Mouse (Mus musculus) left cerebral cortex, postnatal 36 days (tissue): ENCODE results near the gene Itpk1. TPM values are rescaled to one million over a fixed set of nuclear protein-coding genes. Genes with fewer than 3 reads are reported as not detected.

Experiments
- DNase-seq, 2 experiments: peaks; one replicate each; pipeline ENCODE4 v3.0.0; 2021 to 2022; ENCODE audit warnings: low spot score in 2 of 2, mixed read lengths in 1 of 2
- intact Hi-C: fragments of 180-260 bp; cut with DNase I; formaldehyde crosslinking; loops from one replicate; pipeline ENCODE4 v1.15.1; 2025
- total RNA-seq, 2 experiments: library from RNA; stranded (reverse); gene quantifications; 2 replicates each; pipeline ENCODE4 v1.2.3; 2021

Gene Itpk1
- total RNA-seq, 2 experiments from 2014 or later = 57.6 to 66.4 TPM

GRCm38 (mm10) chr12:102697381-102697780, 7.3 kb downstream of the Itpk1 start:
- no peak for DNase-seq
- intact Hi-C loops = loop anchor here (5.0 kb wide), 1 partner anchor 45 kb away; no protein-coding TSS in a partner anchor

GRCm38 (mm10) chr12:102696635-102697354, 7.9 kb downstream of the Itpk1 start:
- intact Hi-C loops = loop anchor here (5.0 kb wide), 1 partner anchor 44 kb away; no protein-coding TSS in a partner anchor
- DNase-seq = no peak

GRCm38 (mm10) chr12:102695369-102696239, 9.1 kb downstream of the Itpk1 start:
- intact Hi-C loops = loop anchor here (5.0 kb wide), 1 partner anchor 43 kb away; no protein-coding TSS in a partner anchor
- DNase-seq = peak; percentile 83 to 89

GRCm38 (mm10) chr12:102691761-102692160, 13.0 kb downstream of the Itpk1 start:
- intact Hi-C loops = no loop called here
- no peak for DNase-seq

- no peak for DNase-seq
- intact Hi-C loops = no loop called here
Observed at GRCm38 (mm10) chr12:102691180-102691579, 13.6 kb downstream of the Itpk1 start.

GRCm38 (mm10) chr12:102689773-102690563, 14.8 kb downstream of the Itpk1 start:
- intact Hi-C loops = no loop called here
- DNase-seq = no peak

GRCm38 (mm10) chr12:102686321-102686720, 18.4 kb downstream of the Itpk1 start:
- intact Hi-C loops = no loop called here

GRCm38 (mm10) chr12:102685523-102685931, 19.2 kb downstream of the Itpk1 start:
- intact Hi-C loops = no loop called here

More at GRCm38 (mm10) chr12:102686321-102686720, 18.4 kb downstream of the Itpk1 start:
- no peak for DNase-seq

GRCm38 (mm10) chr12:102684720-102685386, 19.9 kb downstream of the Itpk1 start:
- intact Hi-C loops = no loop called here
- DNase-seq = no peak

More at GRCm38 (mm10) chr12:102685523-102685931, 19.2 kb downstream of the Itpk1 start:
- DNase-seq = no peak

GRCm38 (mm10) chr12:102683979-102684378, 20.8 kb downstream of the Itpk1 start:
- intact Hi-C loops = no loop called here
- no peak for DNase-seq

GRCm38 (mm10) chr12:102683438-102683837, 21.3 kb downstream of the Itpk1 start:
- no peak for DNase-seq
- intact Hi-C loops = no loop called here

- DNase-seq = no peak
- intact Hi-C loops = no loop called here
Observed at GRCm38 (mm10) chr12:102682722-102683299, 21.9 kb downstream of the Itpk1 start.

- intact Hi-C loops = no loop called here
- no peak for DNase-seq
Observed at GRCm38 (mm10) chr12:102682085-102682484, 22.6 kb downstream of the Itpk1 start.

GRCm38 (mm10) chr12:102681590-102681989, 23.1 kb downstream of the Itpk1 start:
- intact Hi-C loops = no loop called here
- no peak for DNase-seq

- intact Hi-C loops = no loop called here
- DNase-seq = no peak
Observed at GRCm38 (mm10) chr12:102678820-102679219, 25.9 kb downstream of the Itpk1 start.

- no peak for DNase-seq
- intact Hi-C loops = no loop called here
Observed at GRCm38 (mm10) chr12:102677089-102677488, 27.6 kb downstream of the Itpk1 start.

- DNase-seq = no peak
- intact Hi-C loops = no loop called here
Observed at GRCm38 (mm10) chr12:102674556-102674955, 30.2 kb downstream of the Itpk1 start.

- intact Hi-C loops = no loop called here
- DNase-seq = peak in 1 of 2 experiments; percentile 60
Observed at GRCm38 (mm10) chr12:102674123-102674522, 30.6 kb downstream of the Itpk1 start.
